Mouse (Mus musculus): Measurements from ENCODE around the gene Hoxd9. TPM values are rescaled to one million over a fixed set of nuclear protein-coding genes. Genes with fewer than 3 reads are reported as not detected.
A peak's percentile ranks its signal among the peaks of the same experiment; 100 is the strongest.

Gene Hoxd9
- polyA plus RNA-seq, 1 experiment from 2014 or later, result 0.52 TPM

DNA sequence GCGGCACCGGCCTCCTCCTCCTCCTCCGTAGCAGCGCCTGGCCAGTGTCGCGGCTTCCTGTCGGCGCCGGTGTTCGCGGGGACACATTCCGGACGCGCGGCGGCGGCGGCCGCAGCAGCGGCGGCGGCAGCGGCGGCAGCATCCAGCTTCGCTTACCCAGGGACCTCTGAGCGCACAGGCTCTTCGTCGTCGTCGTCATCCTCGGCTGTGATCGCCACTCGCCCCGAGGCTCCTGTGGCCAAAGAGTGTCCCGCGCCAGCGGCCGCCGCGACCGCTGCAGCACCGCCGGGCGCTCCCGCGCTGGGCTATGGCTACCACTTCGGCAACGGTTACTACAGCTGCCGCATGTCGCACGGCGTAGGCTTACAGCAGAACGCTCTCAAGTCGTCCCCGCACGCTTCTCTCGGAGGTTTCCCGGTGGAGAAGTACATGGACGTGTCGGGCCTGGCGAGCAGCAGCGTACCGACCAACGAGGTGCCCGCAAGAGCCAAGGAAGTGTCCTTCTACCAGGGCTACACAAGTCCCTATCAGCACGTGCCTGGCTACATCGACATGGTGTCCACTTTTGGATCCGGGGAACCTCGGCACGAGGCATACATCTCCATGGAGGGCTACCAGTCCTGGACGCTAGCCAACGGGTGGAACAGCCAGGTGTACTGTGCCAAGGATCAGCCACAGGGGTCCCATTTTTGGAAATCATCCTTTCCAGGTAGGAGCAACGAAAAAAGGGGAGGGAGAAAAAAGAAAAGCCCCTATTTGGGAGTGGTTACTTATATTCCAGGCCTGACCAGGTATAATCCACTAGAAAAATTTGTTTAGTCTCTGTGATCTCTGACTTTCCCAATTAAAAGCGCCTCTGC, 28.9 kb upstream of the Hoxd9 start:
- DNase-seq (ENCODE audit: low spot score), result no peak

DNA sequence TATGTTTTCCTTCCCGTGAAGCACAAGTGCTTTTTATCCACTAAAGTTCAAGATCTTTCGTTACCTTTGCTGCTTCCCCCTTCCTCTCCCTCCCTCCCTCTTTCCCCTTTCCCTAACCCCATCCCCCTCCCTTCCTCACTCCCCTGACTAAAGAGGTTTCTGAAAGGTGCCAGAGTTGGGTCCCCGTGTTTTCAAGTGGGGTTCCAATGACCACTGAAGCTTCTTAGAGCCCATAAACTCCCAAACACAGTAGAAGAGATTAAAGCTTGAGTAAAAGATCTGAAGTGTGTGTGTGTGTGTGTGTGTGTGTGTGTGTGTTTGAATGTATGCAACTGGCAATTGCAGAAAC, 28.3 kb upstream of the Hoxd9 start:
- no peak for DNase-seq (ENCODE audit: low spot score)

DNA sequence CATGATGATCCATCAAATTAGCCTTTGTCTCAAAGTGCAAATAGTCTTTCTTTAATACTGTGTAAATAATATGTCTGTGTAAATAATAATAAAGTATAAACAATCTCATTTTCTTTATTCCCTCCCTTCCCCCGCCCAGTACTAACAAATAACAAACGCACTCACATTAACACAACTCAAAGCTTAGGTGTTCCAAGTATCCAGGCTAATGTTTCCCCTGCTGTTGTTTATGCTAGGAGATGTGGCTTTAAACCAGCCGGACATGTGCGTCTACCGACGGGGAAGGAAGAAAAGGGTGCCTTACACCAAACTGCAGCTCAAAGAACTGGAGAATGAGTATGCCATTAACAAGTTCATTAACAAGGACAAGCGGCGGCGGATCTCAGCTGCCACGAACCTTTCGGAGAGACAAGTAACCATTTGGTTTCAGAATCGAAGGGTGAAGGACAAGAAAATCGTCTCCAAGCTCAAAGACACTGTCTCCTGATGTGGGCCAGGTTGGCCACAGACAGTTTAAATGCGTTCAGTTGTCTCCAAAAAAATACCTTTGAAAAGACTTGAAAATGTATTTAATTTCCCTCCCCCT, 27.8 kb upstream of the Hoxd9 start:
- DNase-seq (ENCODE audit: low spot score), result no peak

GRCm38 (mm10) chr2:74670632-74671188, 26.8 kb upstream of the Hoxd9 start:
- no peak for DNase-seq (ENCODE audit: low spot score)

DNA sequence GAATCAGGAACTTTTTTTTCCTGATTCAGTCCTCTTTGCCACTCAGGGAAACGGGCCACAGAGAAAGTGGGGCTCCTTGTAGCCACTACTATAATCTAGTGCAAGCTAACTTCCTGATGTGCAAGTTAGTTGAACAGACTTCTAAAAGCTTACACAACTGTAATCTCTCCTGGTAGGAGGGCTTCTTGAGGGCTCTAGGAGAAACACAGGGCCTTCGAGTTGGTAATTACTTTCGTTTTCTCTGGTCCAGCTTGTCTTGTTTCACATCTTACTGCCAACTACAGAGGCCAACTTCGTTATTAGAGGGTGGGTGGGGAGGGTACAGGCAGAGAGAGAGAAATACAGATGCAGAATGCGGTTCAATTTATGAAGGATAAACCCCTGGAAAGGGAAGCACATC, 25.7 kb upstream of the Hoxd9 start:
- DNase-seq (ENCODE audit: low spot score), result no peak

- DNase-seq (ENCODE audit: low spot score), result peak; percentile 49
Observed at GRCm38 (mm10) chr2:74672481-74673362, 24.8 kb upstream of the Hoxd9 start.

DNA sequence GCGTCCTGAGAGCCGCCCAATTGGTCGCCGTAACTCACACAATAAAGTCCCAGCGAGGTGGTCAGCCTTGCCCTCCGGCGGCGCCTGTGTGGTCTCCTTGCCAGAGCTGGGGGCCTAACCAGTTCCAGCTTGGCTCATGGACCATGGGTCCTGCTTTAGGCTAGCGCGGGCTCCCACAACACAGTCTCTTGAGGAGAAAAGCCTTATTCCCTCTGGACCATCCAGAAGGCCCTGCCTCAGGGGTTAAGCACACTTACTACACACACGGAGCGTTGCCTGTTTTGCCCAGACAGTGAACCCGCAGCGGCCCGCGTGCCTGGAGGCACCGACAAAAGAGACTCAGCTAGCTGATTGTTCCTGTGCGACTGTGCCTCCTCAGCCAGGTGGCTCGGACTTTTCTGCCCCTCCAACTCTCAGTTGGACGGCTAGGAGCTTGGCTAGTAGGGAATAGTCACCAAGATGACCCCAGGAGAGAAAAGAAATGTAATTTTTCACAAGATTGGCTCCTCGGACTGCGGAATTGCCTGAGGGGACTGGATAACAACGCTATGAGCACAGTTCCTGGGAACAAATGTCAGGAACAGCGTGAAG, 23.6 kb upstream of the Hoxd9 start:
- DNase-seq (ENCODE audit: low spot score), result no peak

DNA sequence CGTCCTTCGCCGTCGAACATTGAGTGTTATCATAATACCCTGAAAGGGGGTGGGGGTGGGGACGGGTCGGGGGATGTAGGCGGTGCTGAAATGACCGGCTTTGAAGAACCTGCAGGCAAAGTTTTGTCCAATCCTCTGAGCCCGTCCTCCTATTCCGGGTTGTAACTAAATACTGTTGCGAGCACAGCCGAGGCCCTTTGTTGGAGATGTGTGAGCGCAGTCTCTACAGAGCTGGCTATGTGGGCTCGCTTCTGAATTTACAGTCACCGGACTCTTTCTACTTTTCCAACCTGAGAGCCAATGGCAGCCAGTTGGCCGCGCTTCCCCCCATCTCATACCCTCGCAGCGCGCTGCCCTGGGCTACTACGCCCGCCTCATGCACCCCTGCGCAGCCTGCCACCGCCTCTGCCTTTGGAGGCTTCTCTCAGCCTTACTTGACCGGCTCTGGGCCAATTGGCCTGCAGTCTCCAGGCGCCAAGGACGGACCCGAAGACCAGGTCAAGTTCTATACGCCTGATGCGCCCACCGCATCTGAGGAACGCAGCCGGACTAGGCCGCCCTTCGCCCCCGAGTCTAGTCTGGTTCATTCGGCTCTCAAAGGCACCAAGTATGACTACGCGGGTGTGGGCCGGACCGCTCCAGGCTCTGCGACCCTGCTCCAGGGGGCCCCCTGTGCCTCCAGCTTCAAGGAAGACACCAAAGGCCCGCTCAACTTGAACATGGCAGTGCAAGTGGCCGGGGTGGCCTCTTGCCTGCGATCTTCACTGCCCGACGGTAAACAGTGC, 22.5 kb upstream of the Hoxd9 start, which contains the start of gene Hoxd12:
Gene Hoxd12 (plus strand): TSS at position 133 of the 785 bp plus-strand sequence.
- no peak for DNase-seq (ENCODE audit: low spot score)

GRCm38 (mm10) chr2:74675666-74676282, 21.8 kb upstream of the Hoxd9 start:
- DNase-seq (ENCODE audit: low spot score), result no peak

- DNase-seq (ENCODE audit: low spot score), result no peak
Observed at GRCm38 (mm10) chr2:74676376-74677052, 21.0 kb upstream of the Hoxd9 start.

DNA sequence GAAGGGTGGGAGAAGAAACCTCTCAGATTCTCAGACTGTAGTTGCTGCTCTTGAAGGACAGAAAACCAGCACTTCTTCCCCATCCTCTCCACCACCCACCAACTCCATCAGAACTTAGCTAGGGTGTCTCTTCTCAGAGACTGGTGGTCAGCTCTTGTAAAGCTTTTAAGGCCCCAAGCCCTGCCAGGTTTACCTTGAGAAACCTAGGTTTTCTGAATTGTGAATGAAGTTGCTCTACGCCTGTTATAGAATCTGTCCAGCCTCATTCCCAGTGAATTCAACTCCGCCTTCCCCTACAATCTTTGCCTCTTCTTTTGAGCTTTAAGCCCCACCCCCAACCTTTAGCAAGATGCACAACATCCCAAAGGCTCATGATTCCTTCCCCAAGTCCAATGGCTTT, 20.4 kb upstream of the Hoxd9 start:
- no peak for DNase-seq (ENCODE audit: low spot score)

DNA sequence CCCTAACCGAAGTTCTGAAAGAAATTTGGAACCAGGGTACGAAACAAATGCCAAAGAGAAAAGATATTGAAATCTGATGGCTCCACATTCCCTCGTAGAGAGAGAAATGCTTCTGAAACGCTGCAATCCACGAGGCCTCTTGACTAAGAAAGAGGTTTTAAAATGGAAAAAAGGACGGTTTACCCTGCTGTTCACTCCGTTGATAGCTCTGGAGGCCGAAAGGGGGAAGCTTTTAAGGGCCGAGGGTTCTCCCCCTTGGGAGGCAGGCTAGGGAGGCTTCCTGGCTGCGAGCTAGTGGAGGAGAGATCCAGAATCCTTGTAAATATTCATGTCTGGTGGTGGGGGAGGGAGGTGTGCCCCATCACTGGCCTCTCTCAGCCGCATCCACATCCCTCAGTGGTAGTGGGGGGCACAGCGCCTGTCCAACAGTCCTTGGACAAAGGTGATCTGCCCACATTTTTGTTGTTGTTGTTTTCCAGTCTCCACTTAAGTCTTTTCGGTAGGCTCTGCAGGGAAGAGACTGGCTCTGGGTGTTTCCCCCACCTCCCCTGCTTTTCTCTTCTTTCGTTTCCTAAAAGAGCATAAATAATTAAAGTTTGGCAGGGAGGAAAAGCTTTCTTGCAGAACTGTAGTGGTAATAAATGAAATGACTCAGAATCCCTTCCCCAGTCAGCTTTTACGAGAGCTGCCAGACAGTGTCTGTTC, 18.5 kb upstream of the Hoxd9 start, which contains the start of gene Hoxd11:
Gene Hoxd11 (plus strand): TSS at position 667 of the 705 bp plus-strand sequence.
- no peak for DNase-seq (ENCODE audit: low spot score)

GRCm38 (mm10) chr2:74679596-74679971, 17.9 kb upstream of the Hoxd9 start:
- DNase-seq (ENCODE audit: low spot score), result no peak

DNA sequence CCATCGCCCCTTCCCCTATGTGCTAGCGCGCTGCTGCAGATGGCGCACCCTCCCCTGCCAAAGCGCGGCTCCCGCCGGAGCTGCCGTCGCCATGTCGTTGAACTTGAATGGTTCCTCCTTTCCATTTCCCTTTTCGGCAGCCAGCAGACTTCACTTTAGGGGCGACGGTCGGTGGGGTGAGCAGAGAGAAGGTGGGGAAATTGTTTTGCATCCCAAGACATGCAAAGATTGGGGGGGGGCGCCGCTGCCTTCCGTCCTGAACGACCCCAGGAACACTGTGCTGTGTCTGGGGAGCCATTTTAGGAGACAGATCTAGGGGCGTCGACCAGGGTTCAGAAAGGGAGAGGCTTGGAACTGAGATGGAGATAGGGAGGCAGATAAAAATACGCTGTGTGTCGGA, 17.5 kb upstream of the Hoxd9 start:
- DNase-seq (ENCODE audit: low spot score), result no peak

GRCm38 (mm10) chr2:74680561-74681398, 16.7 kb upstream of the Hoxd9 start:
- no peak for DNase-seq (ENCODE audit: low spot score)

- no peak for DNase-seq (ENCODE audit: low spot score)
Observed at GRCm38 (mm10) chr2:74681594-74682531, 15.7 kb upstream of the Hoxd9 start.

GRCm38 (mm10) chr2:74682796-74683195, 14.7 kb upstream of the Hoxd9 start:
- DNase-seq (ENCODE audit: low spot score), result no peak
